Mouse (Mus musculus) lung, adult 2 months (tissue): ENCODE results near the gene Gm7544.

Experiments used
- CTCF ChIP-seq: fragments of 200-500 bp; IDR thresholded peaks from 2 replicates; pipeline ENCODE4 v1.5.1; 2011; ENCODE audit warnings: mild to moderate bottlenecking, low read length, control low read depth; ENCODE audit not compliant: insufficient read depth
- POLR2A ChIP-seq: fragments of 200-500 bp; IDR thresholded peaks from 2 replicates; pipeline ENCODE4 v1.6.1; 2011; ENCODE audit warnings: low read depth, mild to moderate bottlenecking, control low read depth, low read length, borderline replicate concordance; ENCODE audit errors: extremely low read depth

DNA sequence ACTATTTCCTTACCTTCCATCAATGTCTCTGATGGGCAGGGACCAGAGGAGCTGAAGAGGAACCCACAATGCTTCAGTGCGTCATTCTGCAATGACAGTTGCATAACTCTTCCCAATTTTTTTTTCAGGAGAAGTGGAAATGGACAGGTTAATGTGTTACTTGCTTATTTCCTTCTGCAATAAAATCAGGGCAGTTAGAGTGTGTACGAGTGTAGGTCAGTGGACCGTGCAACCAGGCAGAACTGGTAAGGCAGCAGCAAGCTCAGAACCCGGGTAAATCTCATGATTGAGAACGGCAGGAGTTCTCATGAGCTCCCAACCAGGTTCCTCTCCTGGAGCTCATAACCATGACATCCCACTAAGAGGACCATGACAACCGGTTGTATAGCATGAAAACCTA is 36.3 kb upstream of the Gm7544 start:
- TF ChIP-seq POLR2A (no peak), CTCF (no peak)
